Mouse (Mus musculus) spleen, adult 2 months (tissue): Measurements from ENCODE around the gene Cog5. TPM values are rescaled to one million over a fixed set of nuclear protein-coding genes. Genes with fewer than 3 reads are reported as not detected.

ENCODE experiments used
- DNase-seq, 2 experiments: peaks; one replicate each; pipeline versions ENCODE4 v3.0.0 to v3.0.0-alpha.2; 2012 to 2021; ENCODE audit warnings: low spot score in 2 of 2, low read depth in 1 of 2
- H3K27ac ChIP-seq: fragments of 200-500 bp; 2 replicates; pipeline ENCODE4 v1.5.1; 2012; ENCODE audit warnings: low read length, inconsistent platforms; ENCODE audit not compliant: insufficient read depth
- H3K27me3 ChIP-seq: fragments of 200-500 bp; 2 replicates; pipeline ENCODE4 v1.6.1; 2012; ENCODE audit warnings: mild to moderate bottlenecking, moderate library complexity, low read length, inconsistent platforms; ENCODE audit not compliant: control insufficient read depth, insufficient read depth
- H3K36me3 ChIP-seq: fragments of 200-500 bp; 2 replicates; pipeline ENCODE4 v1.6.1; 2012; ENCODE audit warnings: mild to moderate bottlenecking, low read length, inconsistent platforms; ENCODE audit not compliant: control insufficient read depth, insufficient read depth
- H3K4me1 ChIP-seq: fragments of 200-500 bp; 2 replicates; pipeline ENCODE4 v1.6.1; 2011; ENCODE audit warnings: inconsistent platforms; ENCODE audit not compliant: control insufficient read depth, insufficient read depth, insufficient read length
- H3K4me3 ChIP-seq: fragments of 200-500 bp; 2 replicates; pipeline ENCODE4 v1.5.1; 2011; ENCODE audit warnings: mild to moderate bottlenecking, inconsistent platforms; ENCODE audit not compliant: insufficient read depth, insufficient read length; ENCODE audit errors: extremely low read depth
- CTCF ChIP-seq: fragments of 200-500 bp; IDR thresholded peaks from 2 replicates; pipeline ENCODE4 v1.5.1; 2011; ENCODE audit warnings: mild to moderate bottlenecking, inconsistent platforms; ENCODE audit not compliant: insufficient read depth, insufficient read length, insufficient replicate concordance; ENCODE audit errors: extremely low read depth
- POLR2A ChIP-seq: fragments of 200-500 bp; IDR thresholded peaks from 2 replicates; pipeline ENCODE4 v1.6.1; 2011; ENCODE audit warnings: low read depth, low read length, inconsistent platforms
- WGBS: fragments of 180-500 bp; shearing (Covaris S2); methylation state at CpG from one replicate; pipeline ENCODE4 v1.1.7; 2018; 5-methylcytosine and 5-hydroxymethylcytosine counted together
- polyA plus RNA-seq: library from polyadenylated mRNA; depleted of rRNA; stranded (reverse); fragments of >200 nt; gene quantifications from 2 replicates; pipeline ENCODE4 v1.2.3, GENCODE M21; 2012

Gene Cog5
- polyA plus RNA-seq, 1 experiment, result 11.7 TPM

DNA sequence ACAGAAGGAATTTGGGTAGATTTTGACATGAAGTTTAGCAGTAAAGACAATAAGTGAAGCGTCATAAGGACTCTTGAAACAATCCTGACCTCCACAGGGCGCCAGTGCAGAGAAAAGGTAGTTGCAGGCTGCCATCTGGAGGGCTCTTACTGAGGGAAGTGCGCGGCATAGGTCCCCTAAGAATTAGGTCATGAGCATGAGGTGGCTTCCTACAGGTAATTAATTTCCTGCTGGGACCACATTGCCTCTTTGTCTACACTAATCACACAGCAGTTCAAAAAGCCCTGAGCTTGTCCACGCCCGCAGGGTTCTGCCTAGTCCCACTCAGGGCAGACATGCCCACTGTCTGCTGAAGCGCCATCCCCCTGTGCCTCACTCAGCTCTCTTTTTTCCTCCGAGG lies 242.3 kb downstream of the Cog5 start:
- Histone ChIP-seq H3K36me3 (peaks cover 6% of the 10 kb centered on the region), H3K27ac (no peak overlapping the region), H3K4me1 (no peaks in the 10 kb centered on the region), H3K27me3 (no peaks in the 10 kb centered on the region), H3K4me3 (no peak overlapping the region)
- WGBS, result 92% methylated on average over 8 of the region's 8 CpGs
- no peak for TF ChIP-seq CTCF
- no peak for TF ChIP-seq POLR2A
- no peak for DNase-seq

DNA sequence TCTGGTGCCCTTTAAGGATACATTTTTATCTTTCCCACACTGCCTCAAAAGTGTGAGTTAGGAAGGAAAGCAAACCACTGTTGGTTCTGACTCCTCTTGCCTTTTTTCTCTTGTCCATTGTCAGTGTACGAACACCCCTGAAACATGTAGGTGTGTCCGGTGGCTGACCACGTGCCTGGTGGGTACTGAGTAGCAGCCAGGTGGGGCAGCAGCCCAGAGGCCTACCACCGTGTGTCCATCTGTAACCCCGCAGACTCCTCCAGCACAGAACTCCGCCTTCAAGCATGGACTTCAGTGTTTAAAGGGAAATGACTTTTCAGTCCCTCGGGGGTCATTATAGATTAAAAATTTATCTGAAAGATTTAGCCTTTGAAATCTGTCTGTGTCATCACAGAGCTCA lies 242.8 kb downstream of the Cog5 start:
- H3K27me3 ChIP-seq, result no peaks in the 10 kb centered on the region
- H3K4me1 ChIP-seq, result no peaks in the 10 kb centered on the region
- no peak overlapping the region for H3K4me3 ChIP-seq
- no peak for TF ChIP-seq POLR2A
- no peak for TF ChIP-seq CTCF
- 89% methylated on average over 7 of the region's 7 CpGs for WGBS
- H3K36me3 ChIP-seq, result peaks cover 6% of the 10 kb centered on the region
- H3K27ac ChIP-seq, result no peak overlapping the region
- no peak for DNase-seq

DNA sequence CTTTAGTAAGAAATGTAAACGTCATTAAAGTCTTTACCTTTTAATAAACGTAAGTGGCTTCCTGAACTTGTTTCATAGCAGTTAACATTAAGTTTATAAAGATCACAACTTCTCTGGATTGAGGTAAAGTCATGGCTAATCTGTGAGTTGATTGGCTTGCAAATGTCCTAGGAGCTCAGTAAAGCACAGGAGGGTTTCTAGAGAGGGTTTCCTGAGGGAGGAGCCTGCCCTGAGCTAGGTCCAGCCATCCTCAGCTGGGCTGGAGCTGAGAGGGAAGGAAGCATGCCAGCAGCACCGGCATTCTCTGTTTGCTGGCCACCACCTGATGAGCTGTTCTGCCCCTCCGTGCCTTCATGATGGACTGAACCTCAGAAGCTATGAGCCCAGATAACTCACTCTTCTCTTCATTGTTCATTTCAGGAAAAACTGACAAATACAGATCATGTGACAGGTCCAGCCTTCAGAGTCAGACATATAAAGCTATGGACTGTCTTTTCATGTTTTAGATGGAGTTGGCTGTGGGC lies 245.8 kb downstream of the Cog5 start:
- 93% methylated on average over 4 of the region's 4 CpGs for WGBS
- no peak for DNase-seq
- H3K36me3 ChIP-seq, result peaks cover 5% of the 10 kb centered on the region
- no peak overlapping the region for H3K27ac ChIP-seq
- H3K4me1 ChIP-seq, result no peaks in the 10 kb centered on the region
- H3K4me3 ChIP-seq, result no peak overlapping the region
- no peaks in the 10 kb centered on the region for H3K27me3 ChIP-seq
- TF ChIP-seq CTCF, result no peak
- TF ChIP-seq POLR2A, result no peak

DNA sequence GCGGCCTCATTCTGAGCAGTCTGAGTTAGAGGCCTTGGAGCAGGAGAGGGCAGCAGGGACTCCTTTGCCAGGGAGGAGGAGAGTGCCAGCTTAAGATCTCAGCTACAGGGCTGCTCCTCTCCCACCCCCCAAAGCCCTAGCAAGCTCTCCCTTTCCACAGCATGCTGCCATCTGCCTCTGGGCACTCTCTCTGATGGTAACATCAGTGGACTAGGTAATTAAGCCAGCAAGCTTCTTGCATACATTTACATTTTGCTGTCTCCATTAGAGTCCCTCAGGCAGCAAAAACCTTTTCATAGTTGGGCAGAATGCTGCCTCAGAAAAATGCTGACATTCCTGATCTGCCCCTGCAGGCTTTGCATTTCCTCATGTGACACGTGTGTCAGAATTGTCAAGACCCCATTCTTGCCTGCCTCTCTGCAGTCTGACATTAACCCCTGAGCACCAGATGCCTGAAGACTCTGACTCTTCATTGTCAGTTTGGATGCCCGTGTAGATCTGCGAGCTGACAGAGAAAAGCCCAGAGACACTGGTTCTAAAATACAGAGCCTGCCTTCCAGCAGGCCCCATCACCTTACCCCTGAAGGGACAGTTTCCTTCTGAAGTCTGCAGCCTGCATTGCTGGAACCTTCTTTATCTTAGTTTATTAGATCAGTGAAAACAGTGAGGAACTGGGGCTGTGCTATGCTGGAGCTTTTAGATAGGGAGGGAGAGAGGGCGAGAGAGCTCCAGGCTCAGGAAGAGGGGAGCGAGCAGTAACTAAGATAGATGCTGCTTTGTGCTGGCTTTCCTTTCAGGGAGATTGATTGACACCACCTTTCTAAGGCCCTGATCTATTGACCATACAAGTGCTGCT lies 251.3 kb downstream of the Cog5 start:
- TF ChIP-seq CTCF (no peak), POLR2A (no peak)
- WGBS, result 93% methylated on average over 6 of the region's 6 CpGs
- no peak overlapping the region for H3K4me3 ChIP-seq
- no peaks in the 10 kb centered on the region for H3K27me3 ChIP-seq
- H3K36me3 ChIP-seq, result peaks cover 5% of the 10 kb centered on the region; the same call in 1 of the 2 replicates
- no peak overlapping the region for H3K27ac ChIP-seq
- no peaks in the 10 kb centered on the region for H3K4me1 ChIP-seq
- DNase-seq, result no peak

DNA sequence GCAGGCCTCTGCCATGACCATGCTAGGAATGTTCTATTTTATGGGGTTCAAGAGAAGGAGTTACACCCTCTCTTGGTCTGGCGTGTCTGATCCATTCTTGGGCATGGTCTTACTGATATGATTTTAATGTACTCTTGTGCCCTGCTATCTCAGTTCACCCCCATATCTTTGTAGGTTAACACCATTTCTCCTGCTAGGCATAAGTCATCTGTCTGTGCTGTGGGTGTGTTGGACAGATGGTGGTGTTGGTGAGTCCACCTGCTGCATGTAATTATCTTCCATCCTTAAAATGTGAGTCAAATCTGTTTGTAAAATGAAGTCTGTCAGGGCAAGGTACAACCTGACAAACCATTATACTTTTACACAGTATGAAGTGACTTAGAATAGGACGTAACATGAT lies 252.8 kb downstream of the Cog5 start:
- no peak for DNase-seq
- no peak overlapping the region for H3K4me3 ChIP-seq
- no peaks in the 10 kb centered on the region for H3K4me1 ChIP-seq
- H3K36me3 ChIP-seq, result peaks cover 5% of the 10 kb centered on the region; the same call in 1 of the 2 replicates
- WGBS, result 89% methylated on average over 2 of the region's 2 CpGs
- H3K27me3 ChIP-seq, result no peaks in the 10 kb centered on the region
- no peak for TF ChIP-seq CTCF
- no peak for TF ChIP-seq POLR2A
- no peak overlapping the region for H3K27ac ChIP-seq

DNA sequence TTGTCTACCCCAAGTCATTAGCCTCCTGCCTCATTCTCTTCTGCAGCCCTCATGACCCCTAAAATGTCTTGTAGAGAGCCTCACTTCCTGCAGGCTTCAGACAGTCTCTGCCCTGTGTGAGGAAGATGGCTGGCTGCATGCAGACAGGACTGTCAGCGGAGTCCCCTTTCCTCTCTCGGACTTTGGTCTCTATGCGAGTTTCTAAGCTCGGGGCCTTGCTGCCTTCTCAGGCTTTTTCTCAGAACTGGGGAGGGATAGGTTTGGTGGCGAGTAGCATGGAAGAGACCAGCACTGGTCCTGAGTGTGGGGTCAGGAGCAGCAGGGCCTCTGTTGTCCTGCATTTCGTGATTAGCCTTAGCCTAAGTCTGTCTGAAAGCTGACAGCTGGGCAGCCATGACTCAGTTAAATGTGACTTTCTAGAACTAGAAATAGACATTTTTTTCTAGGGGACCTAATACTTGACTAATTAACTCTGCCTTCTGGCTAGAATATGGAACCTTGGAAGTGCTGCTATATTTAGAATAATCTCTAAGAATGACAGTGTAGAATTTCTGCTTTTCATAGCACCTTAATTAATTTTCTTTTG lies 258.4 kb downstream of the Cog5 start:
- TF ChIP-seq CTCF (no peak), POLR2A (no peak)
- no peak overlapping the region for H3K4me3 ChIP-seq
- H3K4me1 ChIP-seq, result no peaks in the 10 kb centered on the region; the same call in 1 of the 2 replicates
- no peak overlapping the region for H3K27ac ChIP-seq
- H3K27me3 ChIP-seq, result no peaks in the 10 kb centered on the region
- H3K36me3 ChIP-seq, result peaks cover 2% of the 10 kb centered on the region; the same call in 1 of the 2 replicates
- 87% methylated on average over 6 of the region's 6 CpGs for WGBS
- no peak for DNase-seq
